Mouse (Mus musculus): ENCODE data around the gene Ror1. TPM values are rescaled to one million over a fixed set of nuclear protein-coding genes. Genes with fewer than 3 reads are reported as not detected.

Ror1 gene
- polyA plus RNA-seq, 1 experiment, result 1.1 TPM

GRCm38 (mm10) chr4:100158401-100158800, 62.8 kb downstream of the Ror1 start:
- DNase-seq (ENCODE audit: low read depth), result no peak

DNA sequence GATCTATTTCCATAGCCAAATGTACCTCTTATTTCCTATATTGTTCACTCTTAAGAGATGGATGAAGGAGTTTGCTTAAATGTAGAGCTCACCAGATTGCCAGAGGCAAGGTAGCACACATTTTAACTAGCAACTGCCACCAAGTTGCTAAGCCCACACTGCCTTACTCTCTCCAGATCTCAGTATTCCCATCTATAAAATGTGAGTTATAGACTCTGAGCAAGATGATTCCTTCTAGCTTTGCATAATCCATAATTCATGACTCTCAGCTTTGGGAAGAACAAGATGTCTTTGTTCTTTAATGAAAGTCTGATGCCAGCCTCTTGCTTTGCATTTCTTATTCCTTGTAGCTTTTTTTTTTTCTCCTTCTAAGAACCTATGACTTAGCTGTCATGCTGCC, 64.6 kb downstream of the Ror1 start:
- DNase-seq (ENCODE audit: low read depth), result no peak

GRCm38 (mm10) chr4:100165790-100166189, 70.2 kb downstream of the Ror1 start:
- DNase-seq (ENCODE audit: low read depth), result no peak

DNA sequence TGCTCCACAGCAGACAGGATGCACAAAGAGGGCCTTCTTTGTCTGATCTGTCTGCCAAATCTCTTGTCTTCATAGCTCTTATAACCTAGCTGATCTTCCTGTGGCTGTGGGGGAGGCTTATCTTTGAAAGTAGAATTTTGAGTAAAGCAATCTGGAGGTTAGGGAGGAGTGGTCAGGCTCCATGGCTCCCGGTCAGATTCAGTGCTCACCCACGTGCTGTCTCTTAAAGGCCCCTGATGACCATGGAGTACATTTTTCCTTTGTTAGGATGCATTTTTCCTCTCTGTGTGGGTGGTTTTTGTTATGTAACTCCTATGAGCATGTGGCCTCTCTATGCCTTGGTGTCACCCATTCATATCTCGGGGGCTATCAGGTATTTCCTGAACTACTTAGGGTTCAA, 71.3 kb downstream of the Ror1 start:
- no peak for DNase-seq (ENCODE audit: low read depth)

GRCm38 (mm10) chr4:100169683-100170082, 74.1 kb downstream of the Ror1 start:
- DNase-seq (ENCODE audit: low read depth), result no peak

DNA sequence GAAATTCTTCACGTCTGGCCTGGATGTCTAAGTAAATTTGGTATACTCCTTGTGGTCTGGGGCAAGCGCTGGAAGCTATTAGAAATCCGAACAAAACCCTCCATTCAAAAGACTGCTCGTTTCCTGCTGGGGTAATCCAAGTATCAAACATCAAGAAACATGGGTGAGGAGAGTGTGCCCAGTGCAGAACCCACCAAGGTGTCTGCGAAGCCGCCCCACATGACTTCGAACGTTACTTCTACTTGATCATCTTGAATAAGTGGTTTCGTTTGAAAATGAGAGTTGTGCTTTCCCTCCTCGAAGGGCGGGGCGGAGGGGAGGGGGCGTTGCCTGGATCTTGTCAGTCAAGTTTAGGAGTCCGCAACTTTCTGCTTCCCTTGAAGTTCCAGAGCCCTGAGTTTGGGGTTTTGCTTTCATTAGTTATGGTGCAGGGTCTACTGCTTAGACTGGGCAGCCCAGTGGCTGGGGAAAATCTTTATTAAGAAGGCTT, 74.6 kb downstream of the Ror1 start:
- no peak for DNase-seq (ENCODE audit: low read depth)

GRCm38 (mm10) chr4:100170743-100171142, 75.2 kb downstream of the Ror1 start:
- DNase-seq (ENCODE audit: low read depth), result no peak

DNA sequence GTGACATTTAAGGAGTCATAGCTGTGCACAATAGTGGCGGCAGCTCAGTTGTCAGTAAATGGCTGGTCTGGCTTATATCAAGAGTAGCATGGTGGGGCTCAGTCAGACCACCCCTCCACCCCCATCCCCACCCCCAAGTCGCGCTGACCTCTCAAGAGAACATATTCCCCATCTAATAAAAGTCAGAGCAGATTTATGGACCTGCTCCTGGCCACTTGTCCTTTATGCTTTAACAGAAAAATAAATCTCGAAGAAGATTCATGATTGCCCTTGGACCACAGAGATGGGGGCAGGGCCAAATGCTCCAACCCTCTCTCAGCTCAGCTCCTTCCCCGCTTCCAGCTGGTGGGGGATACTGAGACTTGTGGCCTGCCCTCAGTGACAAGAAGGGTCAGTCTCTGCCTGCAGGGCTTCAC, 75.9 kb downstream of the Ror1 start:
- DNase-seq (ENCODE audit: low read depth), result no peak

GRCm38 (mm10) chr4:100175594-100175993, 80.0 kb downstream of the Ror1 start:
- no peak for DNase-seq (ENCODE audit: low read depth)

DNA sequence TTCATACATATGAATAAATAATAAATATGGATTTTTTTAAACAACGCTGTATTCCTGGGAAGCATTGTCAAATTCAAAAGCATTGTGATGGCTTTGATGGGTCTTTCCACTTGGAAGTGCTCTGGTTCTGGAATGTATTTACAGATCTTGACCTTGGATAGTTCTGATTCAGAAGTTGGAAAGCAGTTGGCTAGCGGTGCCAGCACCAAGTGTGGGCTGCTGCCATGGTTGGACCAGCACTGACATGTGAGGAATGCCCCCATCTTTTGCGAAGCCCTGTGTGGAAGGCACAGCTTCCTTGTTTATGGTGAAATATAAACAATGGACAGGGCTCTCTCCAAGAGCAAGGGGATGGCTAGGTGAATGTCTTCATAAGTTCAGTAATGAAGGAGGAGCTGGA, 82.7 kb downstream of the Ror1 start:
- no peak for DNase-seq (ENCODE audit: low read depth)

GRCm38 (mm10) chr4:100181676-100182075, 86.1 kb downstream of the Ror1 start:
- DNase-seq (ENCODE audit: low read depth), result no peak

GRCm38 (mm10) chr4:100186781-100187180, 91.2 kb downstream of the Ror1 start:
- DNase-seq (ENCODE audit: low read depth), result no peak

GRCm38 (mm10) chr4:100187563-100188200, 92.1 kb downstream of the Ror1 start:
- DNase-seq (ENCODE audit: low read depth), result no peak

DNA sequence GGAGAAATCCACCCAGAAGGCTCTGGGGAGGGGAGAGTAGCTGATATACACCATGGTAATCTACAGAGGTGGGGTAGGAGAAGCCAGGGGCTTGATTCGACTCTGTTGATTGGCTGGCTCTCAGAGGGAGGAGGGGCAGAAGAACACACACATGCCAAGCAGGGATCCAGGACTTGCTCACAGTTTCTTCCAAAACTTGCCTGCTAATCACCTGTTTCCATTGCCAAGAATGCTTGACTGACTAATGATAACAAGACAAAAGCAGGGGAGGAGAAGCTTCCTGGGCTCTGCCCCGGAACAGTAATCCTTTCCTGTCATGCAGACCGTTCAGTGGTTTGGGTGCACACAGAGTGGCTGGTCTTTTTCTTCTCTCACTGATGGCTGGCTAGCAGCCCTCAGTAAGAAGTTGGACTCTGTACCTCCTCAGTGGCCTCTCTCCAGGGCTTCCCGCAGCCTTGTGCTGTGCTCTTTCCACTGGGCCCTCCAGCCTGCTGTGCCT, 92.7 kb downstream of the Ror1 start:
- no peak for DNase-seq (ENCODE audit: low read depth)

- DNase-seq (ENCODE audit: low read depth), result no peak
These were observed 95.9 kb downstream of the Ror1 start for GRCm38 (mm10) chr4:100191483-100191882.

DNA sequence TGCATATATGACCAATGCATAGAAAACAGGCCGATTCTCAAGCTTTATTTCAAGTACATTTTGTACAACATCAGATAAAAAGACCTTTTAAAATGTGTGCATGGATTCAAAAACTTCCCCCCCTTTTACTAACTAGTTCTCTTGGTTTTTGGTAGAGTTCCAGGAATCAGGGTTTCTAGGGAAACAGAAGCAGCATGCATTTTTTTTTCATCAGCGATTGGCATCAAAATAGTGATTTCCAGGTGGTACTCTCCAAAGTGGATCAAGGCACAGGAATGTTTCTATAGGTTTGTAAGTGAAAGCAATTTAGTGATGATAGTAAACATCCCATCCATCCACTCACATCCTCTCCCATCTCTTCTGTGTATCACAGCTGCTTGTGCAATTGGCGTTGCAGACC, 98.5 kb downstream of the Ror1 start:
- DNase-seq (ENCODE audit: low read depth), result no peak

DNA sequence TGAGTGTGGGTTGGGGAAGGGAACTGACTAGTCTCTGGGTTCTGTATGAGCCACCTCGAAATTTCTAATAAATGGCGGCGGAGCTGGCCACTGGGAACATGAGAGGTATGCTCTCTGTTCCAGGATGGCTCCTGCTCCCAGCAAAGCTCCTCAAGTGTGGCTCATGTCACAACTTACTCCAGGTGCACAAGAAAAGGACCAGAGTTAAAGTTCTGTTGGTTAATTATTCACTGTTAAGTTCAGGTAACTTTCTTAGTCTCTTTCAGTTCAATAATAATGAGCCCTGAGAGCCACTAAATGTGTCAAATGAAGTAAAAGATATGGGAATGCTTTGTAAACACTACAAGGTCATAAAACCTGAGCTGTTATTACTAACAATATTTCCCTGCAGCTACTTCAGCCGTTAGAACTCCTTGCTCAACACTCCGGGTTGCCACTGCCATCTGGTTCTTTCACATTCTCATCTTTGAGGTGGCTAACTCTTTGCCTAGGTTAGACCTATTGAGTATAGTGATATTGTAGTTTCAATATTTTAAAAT, 100.7 kb downstream of the Ror1 start:
- no peak for DNase-seq (ENCODE audit: low read depth)

DNA sequence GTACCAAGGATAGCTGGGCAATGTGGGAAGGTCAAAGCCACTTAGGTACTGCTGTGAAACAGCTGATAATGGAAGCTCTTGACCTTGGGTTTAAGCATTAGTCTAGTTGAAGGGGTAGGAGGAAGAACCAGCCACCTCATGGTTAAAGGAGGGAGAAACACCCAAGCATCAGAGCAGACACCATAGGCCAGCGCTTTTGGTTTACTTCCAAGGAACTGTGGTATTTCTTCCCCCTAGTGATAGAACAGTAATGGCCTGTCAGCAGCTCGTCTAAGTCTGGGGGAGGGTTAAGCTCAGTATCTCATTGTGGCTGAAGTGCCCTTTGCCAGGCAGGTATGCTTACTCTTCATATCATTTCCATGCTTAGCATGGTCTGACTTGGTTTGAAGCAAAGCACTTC, 102.7 kb downstream of the Ror1 start:
- no peak for DNase-seq (ENCODE audit: low read depth)

GRCm38 (mm10) chr4:100201322-100201721, 105.7 kb downstream of the Ror1 start:
- DNase-seq (ENCODE audit: low read depth), result no peak

- DNase-seq (ENCODE audit: low read depth), result no peak
These were observed 107.5 kb downstream of the Ror1 start for GRCm38 (mm10) chr4:100203066-100203465.

- DNase-seq (ENCODE audit: low read depth), result no peak
These were observed 108.1 kb downstream of the Ror1 start for GRCm38 (mm10) chr4:100203688-100204087.

- DNase-seq (ENCODE audit: low read depth), result no peak
These were observed 108.8 kb downstream of the Ror1 start for GRCm38 (mm10) chr4:100204381-100204780.

DNA sequence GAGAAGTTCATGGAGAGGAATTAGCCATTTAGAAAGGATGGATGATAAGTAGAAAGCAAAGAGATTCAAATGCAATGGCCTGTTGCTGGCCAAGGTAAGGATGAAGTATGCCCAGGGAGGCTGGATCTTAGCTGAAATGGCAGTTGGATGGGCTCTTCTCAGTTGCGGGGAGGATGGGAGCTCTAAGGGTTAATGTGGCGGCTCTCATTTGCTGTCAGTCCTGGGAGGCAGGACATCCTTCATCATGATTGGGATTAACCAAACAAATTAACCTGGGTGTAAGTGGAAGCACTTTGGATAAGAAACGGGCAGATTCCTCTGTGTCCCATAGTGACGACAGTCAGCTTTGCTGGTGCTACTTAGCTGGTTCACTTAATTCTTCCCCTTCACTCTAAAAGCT, 112.5 kb downstream of the Ror1 start:
- no peak for DNase-seq (ENCODE audit: low read depth)

DNA sequence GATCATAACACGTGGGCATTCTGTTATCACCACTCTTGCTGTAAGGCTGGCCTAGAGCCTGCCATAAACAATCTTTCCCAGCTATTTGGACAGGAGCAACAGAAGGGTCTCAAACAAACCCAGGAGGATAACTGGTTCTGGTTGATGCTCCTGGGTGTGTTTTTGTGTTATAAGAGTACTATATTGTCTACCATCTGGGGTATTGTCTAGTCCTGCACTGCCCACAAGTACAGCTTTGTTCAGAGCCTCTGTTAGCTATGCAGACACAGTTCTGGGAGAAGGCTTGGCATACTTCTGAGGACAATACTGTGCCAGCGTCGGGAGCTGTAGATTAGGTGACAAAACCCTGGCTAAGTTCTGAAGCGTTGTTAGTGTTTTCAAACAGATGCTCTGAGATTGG, 113.5 kb downstream of the Ror1 start:
- DNase-seq (ENCODE audit: low read depth), result no peak
